Mouse (Mus musculus): ENCODE results near the gene Kdm3a. TPM values are rescaled to one million over a fixed set of nuclear protein-coding genes. Genes with fewer than 3 reads are reported as not detected.

The Kdm3a gene
- total RNA-seq (2012; rRNA removed): 124 and 125 TPM in 2 replicates

DNA sequence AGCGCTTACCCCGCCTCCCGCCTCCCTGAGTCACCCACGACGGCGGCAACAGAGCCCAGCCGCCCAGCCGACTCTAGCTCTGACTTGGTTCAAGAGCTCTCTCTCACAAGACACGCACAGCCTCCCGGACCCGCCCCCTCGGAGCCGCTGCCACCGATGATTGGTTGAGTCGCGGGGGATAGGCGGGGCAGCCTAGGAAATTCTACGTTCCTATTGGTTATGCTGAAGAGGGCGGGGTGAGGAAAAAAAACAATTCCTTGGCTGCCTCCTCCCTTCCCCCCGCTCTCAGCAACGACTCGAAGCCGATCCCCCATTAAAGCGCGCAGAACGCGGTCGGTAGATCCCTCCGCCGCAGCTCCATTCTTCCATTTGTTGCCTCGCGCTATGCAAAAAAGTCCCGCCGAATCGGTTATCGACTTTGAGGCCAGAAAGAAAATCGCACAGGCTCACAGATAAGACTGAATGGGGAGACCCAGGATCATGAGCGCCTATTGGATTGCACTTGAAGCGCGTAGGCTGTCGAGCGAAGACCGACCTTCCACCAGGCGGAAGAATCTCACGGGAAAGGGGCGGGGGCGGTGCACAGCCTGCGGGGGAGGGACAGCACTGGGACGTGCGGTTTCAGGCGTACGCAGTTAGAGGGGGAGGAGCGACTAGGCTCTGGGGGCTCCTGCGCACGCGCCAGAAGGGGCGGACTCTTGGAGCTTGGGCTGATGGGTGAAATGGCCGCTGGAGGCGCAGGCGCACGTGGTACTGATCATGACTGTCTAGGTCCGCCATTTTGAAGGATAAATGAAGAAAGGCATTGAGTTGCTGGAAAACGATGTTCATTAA lies at the start of gene Kdm3a:
Gene Kdm3a, minus strand, starts transcription at position 162 of the 834 bp plus-strand sequence.
- DNase-seq (ENCODE audit: low read depth, low spot score): peak; percentile 98
- in situ Hi-C loops (cut with MboI; ENCODE audit: low sequenced_read_pairs in 2 of 2, unreplicated experiment in 2 of 2): no loop called here

DNA sequence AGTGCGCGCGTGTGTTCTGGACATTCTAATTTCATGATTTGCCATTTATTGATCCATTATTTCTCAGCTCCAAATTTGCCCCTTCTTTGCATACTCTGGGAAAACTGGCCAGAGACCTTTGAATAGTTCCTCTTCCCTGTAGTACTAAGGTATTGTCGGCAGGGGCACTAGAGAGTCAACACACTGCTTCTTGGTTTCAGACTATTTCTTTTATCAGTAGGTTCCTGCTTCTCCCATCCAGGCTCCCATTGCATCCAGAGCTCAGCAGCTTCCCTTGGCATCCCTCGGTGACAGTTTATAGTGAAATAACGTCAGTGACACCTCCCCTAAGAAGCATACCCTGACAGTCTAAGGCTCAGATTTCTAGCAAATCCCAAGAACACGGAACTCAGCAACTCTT lies 46.1 kb upstream of the Kdm3a start:
- Histone ChIP-seq H3K9me3 (ENCODE audit: control insufficient read depth, insufficient read depth, low read depth, low read length) (no peaks in the 10 kb centered on the region), H3K4me3 (ENCODE audit: insufficient read depth in 1 of 2, low read depth in 1 of 2, low read length in 2 of 2, poor library complexity in 1 of 2, severe bottlenecking in 1 of 2) (no peak overlapping the region), H3K4me1 (ENCODE audit: control insufficient read depth in 2 of 2, insufficient read depth in 2 of 2, low read length in 2 of 2, poor library complexity in 1 of 2) (no peaks in the 10 kb centered on the region), H3K9ac (ENCODE audit: insufficient read depth, low read depth, low read length, poor library complexity, severe bottlenecking) (no peak overlapping the region), H3K36me3 (ENCODE audit: control insufficient read depth, insufficient read depth, low read length, poor library complexity, severe bottlenecking) (no peaks in the 10 kb centered on the region), H3K27ac (ENCODE audit: insufficient read depth, low read depth, low read length, poor library complexity, severe bottlenecking) (no peak overlapping the region)
- peak; percentile 55 for DNase-seq (ENCODE audit: low read depth, low spot score)
- in situ Hi-C loops (cut with MboI; ENCODE audit: low sequenced_read_pairs in 2 of 2, unreplicated experiment in 2 of 2): no loop called here
- TF ChIP-seq CHD2 (IDR thresholded peaks at IDR 0.05; ENCODE audit: low read depth, low read length) (no peak), HCFC1 (IDR thresholded peaks at IDR 0.05; ENCODE audit: borderline replicate concordance, insufficient read depth, low read length) (no peak), ZC3H11A (IDR thresholded peaks at IDR 0.05; ENCODE audit: borderline replicate concordance, low read depth, low read length) (no peak), ZNF384 (IDR thresholded peaks at IDR 0.05; ENCODE audit: low read depth, low read length) (no peak), MAFK (IDR thresholded peaks at IDR 0.05; ENCODE audit: insufficient read depth, low read depth, low read length) (no peak)

More for the DNA sequence above, at the start of gene Kdm3a:
- H3K4me3 ChIP-seq (ENCODE audit: insufficient read depth in 1 of 2, low read depth in 1 of 2, low read length in 2 of 2, poor library complexity in 1 of 2, severe bottlenecking in 1 of 2): peak within 1 kb of the TSS; percentile 75 to 91
- peak within 1 kb of the TSS; percentile 94 for H3K9ac ChIP-seq (ENCODE audit: insufficient read depth, low read depth, low read length, poor library complexity, severe bottlenecking)
- H3K27ac ChIP-seq (ENCODE audit: insufficient read depth, low read depth, low read length, poor library complexity, severe bottlenecking): peak within 1 kb of the TSS; percentile 87
- peaks cover 2 to 4% of the 10 kb centered on the region in 2 experiments; a peak in 1 of 4 replicates for H3K4me1 ChIP-seq (ENCODE audit: control insufficient read depth in 2 of 2, insufficient read depth in 2 of 2, low read length in 2 of 2, poor library complexity in 1 of 2)
- H3K36me3 ChIP-seq (ENCODE audit: control insufficient read depth, insufficient read depth, low read length, poor library complexity, severe bottlenecking): no peaks in the 10 kb centered on the region
- H3K9me3 ChIP-seq (ENCODE audit: control insufficient read depth, insufficient read depth, low read depth, low read length): no peaks in the 10 kb centered on the region
- TF ChIP-seq CHD2 (IDR thresholded peaks at IDR 0.05; ENCODE audit: low read depth, low read length) (peak; percentile 85), HCFC1 (IDR thresholded peaks at IDR 0.05; ENCODE audit: borderline replicate concordance, insufficient read depth, low read length) (peak; percentile 73; the same call in 1 of the 2 replicates), ZC3H11A (IDR thresholded peaks at IDR 0.05; ENCODE audit: borderline replicate concordance, low read depth, low read length) (0 out of 2 replicates have a peak, but pooled peaks have one; percentile 26), ZNF384 (IDR thresholded peaks at IDR 0.05; ENCODE audit: low read depth, low read length) (peak; percentile 89), MAFK (IDR thresholded peaks at IDR 0.05; ENCODE audit: insufficient read depth, low read depth, low read length) (no peak)

DNA sequence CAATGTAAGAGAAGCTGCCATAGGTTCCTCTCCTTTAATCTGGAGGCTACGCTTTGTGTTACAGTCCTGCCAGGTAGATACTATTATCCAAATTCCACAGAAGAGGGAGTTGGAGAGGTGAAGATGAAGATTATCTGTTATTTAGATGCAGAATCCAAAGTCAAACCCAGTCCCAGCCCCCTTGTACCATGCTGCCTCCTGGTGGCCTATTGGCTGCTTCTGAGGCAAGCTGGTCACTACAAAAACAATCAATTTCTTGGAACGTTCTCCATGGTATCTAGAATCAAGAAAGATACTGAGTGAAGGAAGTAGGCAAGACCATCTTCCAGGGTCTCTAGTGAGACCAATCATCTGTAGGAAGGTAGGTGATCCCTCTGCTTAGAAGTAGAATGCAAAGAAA lies 40.4 kb upstream of the Kdm3a start:
- TF ChIP-seq CHD2 (IDR thresholded peaks at IDR 0.05; ENCODE audit: low read depth, low read length): no peak
- no peak for TF ChIP-seq MAFK (IDR thresholded peaks at IDR 0.05; ENCODE audit: insufficient read depth, low read depth, low read length)
- TF ChIP-seq ZNF384 (IDR thresholded peaks at IDR 0.05; ENCODE audit: low read depth, low read length): no peak
- no peak for TF ChIP-seq HCFC1 (IDR thresholded peaks at IDR 0.05; ENCODE audit: borderline replicate concordance, insufficient read depth, low read length)
- no peak for TF ChIP-seq ZC3H11A (IDR thresholded peaks at IDR 0.05; ENCODE audit: borderline replicate concordance, low read depth, low read length)
- peak; percentile 24 for DNase-seq (ENCODE audit: low read depth, low spot score)
- no peaks in the 10 kb centered on the region for H3K9me3 ChIP-seq (ENCODE audit: control insufficient read depth, insufficient read depth, low read depth, low read length)
- no peaks in the 10 kb centered on the region for H3K36me3 ChIP-seq (ENCODE audit: control insufficient read depth, insufficient read depth, low read length, poor library complexity, severe bottlenecking)
- no peaks in the 10 kb centered on the region for H3K4me1 ChIP-seq (ENCODE audit: control insufficient read depth in 2 of 2, insufficient read depth in 2 of 2, low read length in 2 of 2, poor library complexity in 1 of 2)
- no peak overlapping the region for H3K27ac ChIP-seq (ENCODE audit: insufficient read depth, low read depth, low read length, poor library complexity, severe bottlenecking)
- in situ Hi-C loops (cut with MboI; ENCODE audit: low sequenced_read_pairs in 2 of 2, unreplicated experiment in 2 of 2): no loop called here
- no peak overlapping the region for H3K9ac ChIP-seq (ENCODE audit: insufficient read depth, low read depth, low read length, poor library complexity, severe bottlenecking)
- H3K4me3 ChIP-seq (ENCODE audit: insufficient read depth in 1 of 2, low read depth in 1 of 2, low read length in 2 of 2, poor library complexity in 1 of 2, severe bottlenecking in 1 of 2): no peak overlapping the region

DNA sequence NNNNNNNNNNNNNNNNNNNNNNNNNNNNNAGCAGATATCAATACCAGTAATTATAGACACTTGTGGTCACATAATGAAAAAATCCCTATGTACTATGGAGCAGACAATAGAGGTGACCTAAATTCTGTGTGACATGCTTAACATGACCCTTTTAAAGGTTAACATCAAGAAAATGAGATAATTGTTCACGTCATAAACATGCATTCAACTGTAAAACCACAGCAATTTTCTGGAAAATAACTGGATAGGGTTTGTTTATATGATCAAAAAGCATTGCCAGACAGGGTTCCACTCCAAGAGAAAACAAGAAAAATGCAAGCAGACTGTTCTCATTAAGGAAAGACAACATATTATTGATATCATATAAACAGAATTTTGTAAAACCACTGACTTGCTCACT lies 31.7 kb upstream of the Kdm3a start:
- in situ Hi-C loops (cut with MboI; ENCODE audit: low sequenced_read_pairs in 2 of 2, unreplicated experiment in 2 of 2): no loop called here
- Histone ChIP-seq H3K4me3 (ENCODE audit: insufficient read depth in 1 of 2, low read depth in 1 of 2, low read length in 2 of 2, poor library complexity in 1 of 2, severe bottlenecking in 1 of 2) (no peak overlapping the region), H3K9me3 (ENCODE audit: control insufficient read depth, insufficient read depth, low read depth, low read length) (no peaks in the 10 kb centered on the region), H3K36me3 (ENCODE audit: control insufficient read depth, insufficient read depth, low read length, poor library complexity, severe bottlenecking) (no peaks in the 10 kb centered on the region), H3K4me1 (ENCODE audit: control insufficient read depth in 2 of 2, insufficient read depth in 2 of 2, low read length in 2 of 2, poor library complexity in 1 of 2) (no peaks in the 10 kb centered on the region), H3K27ac (ENCODE audit: insufficient read depth, low read depth, low read length, poor library complexity, severe bottlenecking) (no peak overlapping the region), H3K9ac (ENCODE audit: insufficient read depth, low read depth, low read length, poor library complexity, severe bottlenecking) (no peak overlapping the region)
- DNase-seq (ENCODE audit: low read depth, low spot score): no peak
- TF ChIP-seq ZC3H11A (IDR thresholded peaks at IDR 0.05; ENCODE audit: borderline replicate concordance, low read depth, low read length): no peak
- no peak for TF ChIP-seq HCFC1 (IDR thresholded peaks at IDR 0.05; ENCODE audit: borderline replicate concordance, insufficient read depth, low read length)
- no peak for TF ChIP-seq ZNF384 (IDR thresholded peaks at IDR 0.05; ENCODE audit: low read depth, low read length)

All from ES-E14 (cell line).